Mouse (Mus musculus) embryonic facial prominence, embryonic 11.5 days (tissue): ENCODE results near the gene Smndc1. TPM values are rescaled to one million over a fixed set of nuclear protein-coding genes. Genes with fewer than 3 reads are reported as not detected.
A peak's percentile ranks its signal among the peaks of the same experiment; 100 is the strongest.
"Not testable (repeated sequence)": the region's sequence is repeated elsewhere in the genome, so short reads cannot be mapped to it uniquely, and the experiment has no call there.

Experiments used
- ATAC-seq: fragments of 200-750 bp; cut with Nextera tagmentation; replicated peaks from 2 replicates; pipeline ENCODE4 v1.8.0; 2017; ENCODE audit warnings: low read depth; ENCODE audit not compliant: insufficient number of reproducible peaks, low FRiP score, low TSS enrichment
- DNase-seq: peaks from one replicate; pipeline ENCODE4 v3.0.0-alpha.2; 2015; ENCODE audit warnings: low spot score
- H3K27ac ChIP-seq: fragments of 300-500 bp; sonication (generic); replicated peaks from 2 replicates; pipeline ENCODE4 v1.5.1; 2014; ENCODE audit warnings: mild to moderate bottlenecking, low read depth, low read length, control low read depth
- H3K27me3 ChIP-seq: fragments of 300-500 bp; sonication (generic); 2 replicates; pipeline ENCODE4 v1.6.1; 2014; ENCODE audit warnings: mild to moderate bottlenecking, low read length, moderate library complexity, mixed read lengths; ENCODE audit not compliant: control insufficient read depth, insufficient read depth
- H3K36me3 ChIP-seq: fragments of 300-500 bp; sonication (generic); replicated peaks from 2 replicates; pipeline ENCODE4 v1.6.1; 2014; ENCODE audit warnings: low read depth, mild to moderate bottlenecking, low read length, moderate library complexity, mixed read lengths; ENCODE audit not compliant: control insufficient read depth, insufficient read depth
- H3K4me1 ChIP-seq: fragments of 300-500 bp; sonication (generic); 2 replicates; pipeline ENCODE4 v1.6.1; 2014; ENCODE audit warnings: low read length, mixed read lengths; ENCODE audit not compliant: control insufficient read depth, insufficient read depth
- H3K4me2 ChIP-seq: fragments of 300-500 bp; sonication (generic); 2 replicates; pipeline ENCODE4 v1.6.1; 2014; ENCODE audit warnings: low read depth, mild to moderate bottlenecking, control low read depth, low read length, moderate library complexity
- H3K4me3 ChIP-seq: fragments of 300-500 bp; sonication (generic); 2 replicates; pipeline ENCODE4 v1.5.1; 2014; ENCODE audit warnings: low read depth, low read length, control low read depth
- H3K9ac ChIP-seq: fragments of 300-500 bp; sonication (generic); replicated peaks from 2 replicates; pipeline ENCODE4 v1.6.1; 2014; ENCODE audit warnings: mild to moderate bottlenecking, control low read depth, low read length
- H3K9me3 ChIP-seq: fragments of 300-500 bp; sonication (generic); replicated peaks from 2 replicates; pipeline ENCODE4 v1.6.1; 2016; ENCODE audit warnings: mild to moderate bottlenecking, low read length, inconsistent platforms, mixed read lengths; ENCODE audit not compliant: control insufficient read depth
- WGBS: fragments of 180-500 bp; shearing (Covaris S2); extraction: QIAGEN DNeasy Blood & Tissue Kit; methylation state at CpG from one replicate; pipeline ENCODE4 v1.1.7; 2014; 5-methylcytosine and 5-hydroxymethylcytosine counted together
- polyA plus RNA-seq: library from polyadenylated mRNA; unstranded; fragments of >200 nt; fragmentation: Nextera tagmentation; extraction: Ambion mirVana; gene quantifications from 2 replicates; pipeline ENCODE4 v1.2.1, GENCODE M21; 2014

The Smndc1 gene
- polyA plus RNA-seq, 1 experiment from 2014 or later = 57.3 TPM

DNA sequence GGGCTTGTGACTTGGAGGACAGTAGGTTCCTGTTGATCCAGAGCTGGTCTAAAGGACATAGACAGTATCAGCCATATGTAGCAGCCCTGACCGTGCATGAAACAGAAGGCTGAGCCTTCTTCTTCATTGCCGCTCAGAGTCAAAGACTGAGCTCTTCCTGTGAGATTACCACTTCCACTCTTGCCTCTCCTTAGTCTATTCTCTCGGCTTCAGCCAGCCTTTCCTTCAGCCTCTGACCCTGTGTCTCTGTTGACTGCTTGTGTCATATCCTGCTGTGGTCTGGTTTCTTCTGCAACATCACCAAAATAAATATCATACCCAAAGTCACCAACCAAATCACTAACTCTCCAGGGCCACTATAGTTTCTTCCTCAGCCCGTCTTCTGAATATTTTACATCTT is 8.8 kb upstream of the Smndc1 start:
- no peaks in the 10 kb centered on the region for H3K4me1 ChIP-seq
- DNase-seq (no peak), ATAC-seq (no peak)
- H3K4me3 ChIP-seq = no peak overlapping the region
- H3K9me3 ChIP-seq = no peaks in the 10 kb centered on the region
- H3K9ac ChIP-seq = no peak overlapping the region
- 78% methylated on average over 4 of the region's 4 CpGs for WGBS
- no peak overlapping the region for H3K27ac ChIP-seq
- no peaks in the 10 kb centered on the region for H3K27me3 ChIP-seq
- H3K36me3 ChIP-seq = no peaks in the 10 kb centered on the region
- no peak overlapping the region for H3K4me2 ChIP-seq

DNA sequence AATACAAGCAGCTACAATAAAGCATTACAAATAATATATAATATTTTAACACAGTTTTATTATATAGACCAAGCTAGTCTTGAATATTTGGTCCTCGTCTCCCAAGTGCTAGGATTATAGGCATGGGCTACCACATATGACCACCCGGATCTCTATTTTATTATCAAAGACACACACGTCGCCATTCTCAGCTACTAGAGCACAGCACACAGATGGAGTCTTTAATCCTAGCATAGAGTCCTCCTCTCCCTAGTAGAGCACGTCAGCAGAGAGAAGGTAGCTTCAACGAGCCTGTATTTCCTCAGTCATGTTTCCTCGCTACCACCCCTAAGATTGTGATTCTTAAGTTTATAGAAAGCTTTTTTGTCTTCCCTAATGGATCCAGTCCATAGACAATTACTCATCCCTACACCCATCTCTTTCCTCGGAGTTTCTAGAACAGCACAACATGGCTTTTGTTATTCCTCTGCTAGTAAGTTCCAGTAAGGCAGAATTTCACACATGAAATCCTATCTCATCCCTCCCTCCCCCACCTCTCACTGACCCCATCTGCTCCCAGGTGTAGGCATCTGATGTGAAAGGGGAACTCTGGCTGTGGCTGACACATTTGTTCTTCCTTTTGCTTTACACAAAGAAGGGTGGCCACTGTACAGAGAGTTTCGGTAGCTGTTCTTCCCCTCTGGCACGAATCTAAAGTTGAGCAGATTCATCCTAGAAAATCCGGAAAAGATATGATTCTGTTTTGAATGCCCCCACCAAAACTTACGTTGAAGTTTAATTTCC is 7.3 kb upstream of the Smndc1 start:
- Histone ChIP-seq H3K9ac (no peak overlapping the region), H3K36me3 (no peaks in the 10 kb centered on the region), H3K9me3 (no peaks in the 10 kb centered on the region), H3K4me1 (no peaks in the 10 kb centered on the region), H3K4me3 (no peak overlapping the region), H3K4me2 (no peak overlapping the region), H3K27me3 (no peaks in the 10 kb centered on the region), H3K27ac (no peak overlapping the region)
- 78% methylated on average over 12 of the region's 12 CpGs for WGBS
- DNase-seq = no peak
- ATAC-seq = no peak

DNA sequence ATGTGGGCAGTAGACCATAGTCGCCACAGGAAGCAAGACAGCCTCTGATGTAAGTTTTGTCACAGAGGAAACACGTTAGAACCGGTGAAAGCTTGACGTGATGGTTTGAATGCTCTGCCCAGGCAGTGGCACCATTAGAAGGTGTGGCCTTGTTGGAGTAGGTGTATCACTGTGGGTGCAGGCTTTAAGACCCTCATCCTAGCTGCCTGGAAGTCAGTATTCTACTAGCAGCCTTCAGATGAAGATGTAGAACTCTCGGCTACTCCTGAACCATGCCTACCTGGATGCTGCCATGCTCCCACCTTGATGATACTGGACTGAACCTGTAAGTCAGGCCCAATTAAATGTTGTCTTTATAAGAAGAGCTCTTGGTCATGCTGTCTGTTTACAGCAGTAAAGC is 5.4 kb upstream of the Smndc1 start:
- not testable (repeated sequence) for ATAC-seq, H3K4me1 ChIP-seq, H3K27ac ChIP-seq, H3K27me3 ChIP-seq, H3K9me3 ChIP-seq, H3K4me3 ChIP-seq, H3K9ac ChIP-seq, H3K4me2 ChIP-seq, DNase-seq, H3K36me3 ChIP-seq
- WGBS = 64% methylated on average over 5 of the region's 5 CpGs

DNA sequence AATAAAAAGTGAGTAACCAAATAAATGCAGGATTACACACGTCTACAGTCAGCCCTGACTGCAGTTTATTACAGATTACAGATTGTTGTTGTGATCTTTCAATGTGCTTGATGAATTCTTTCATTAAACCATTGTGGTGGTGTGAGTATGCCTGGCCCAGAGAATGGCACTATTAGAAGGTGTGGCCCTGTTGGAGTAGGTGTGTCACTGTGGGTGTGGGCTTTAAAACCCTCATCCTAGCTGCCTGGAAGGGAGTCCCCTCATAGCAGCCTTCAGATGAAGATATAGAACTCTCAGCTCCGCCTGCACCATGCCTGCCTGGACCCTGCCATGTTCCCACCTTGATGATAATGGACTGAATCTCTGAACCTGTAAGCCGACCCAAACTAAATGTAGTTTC is 4.6 kb upstream of the Smndc1 start:
- ATAC-seq, H3K36me3 ChIP-seq, H3K27ac ChIP-seq, H3K4me3 ChIP-seq, H3K4me2 ChIP-seq, H3K9ac ChIP-seq, DNase-seq, H3K9me3 ChIP-seq, H3K27me3 ChIP-seq, H3K4me1 ChIP-seq: not testable (repeated sequence)
- WGBS = 80% methylated on average over 3 of the region's 3 CpGs

DNA sequence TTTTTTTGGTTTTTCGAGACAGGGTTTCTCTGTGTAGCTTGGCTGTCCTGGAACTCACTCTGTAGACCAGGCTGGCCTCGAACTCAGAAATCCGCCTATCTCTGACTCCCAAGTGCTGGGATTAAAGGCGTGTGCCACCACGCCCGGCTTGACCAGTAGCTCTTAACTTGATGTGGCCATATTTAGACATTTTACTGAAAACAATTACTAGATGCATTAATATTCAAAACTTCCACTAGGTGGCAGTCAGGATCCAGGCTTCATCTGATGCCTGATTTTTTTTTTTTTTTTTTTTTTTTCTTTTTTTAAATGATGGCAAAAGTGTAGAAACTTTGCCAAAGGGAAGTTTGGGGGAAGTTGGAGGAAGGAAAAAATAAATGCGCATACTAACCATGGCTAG is 4.2 kb upstream of the Smndc1 start:
- H3K4me1 ChIP-seq = no peaks in the 10 kb centered on the region

DNA sequence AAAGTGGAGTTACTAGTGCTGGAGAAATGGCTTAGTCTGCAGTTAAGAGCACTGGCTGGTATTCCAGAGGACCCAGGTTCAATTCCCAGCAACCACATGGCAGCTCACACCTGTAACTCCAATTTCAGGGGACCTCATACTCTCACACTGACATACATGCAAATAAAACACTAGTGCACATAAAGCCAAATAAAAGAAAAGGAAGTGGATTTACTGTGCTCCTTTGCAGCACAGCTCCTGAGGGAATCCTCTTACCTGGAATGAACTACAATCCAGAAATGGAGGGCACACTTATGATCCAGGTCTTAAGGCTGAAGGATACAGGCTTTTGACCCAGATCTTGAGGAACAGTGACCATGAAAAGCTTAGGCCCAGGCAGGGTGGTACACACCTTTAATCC is 3.3 kb upstream of the Smndc1 start:
- Histone ChIP-seq H3K9ac (no peak overlapping the region), H3K36me3 (no peaks in the 10 kb centered on the region), H3K4me1 (no peaks in the 10 kb centered on the region; the same call in 1 of the 2 replicates), H3K4me2 (no peak overlapping the region), H3K27me3 (no peaks in the 10 kb centered on the region), H3K27ac (no peak overlapping the region), H3K9me3 (no peaks in the 10 kb centered on the region), H3K4me3 (no peak overlapping the region)
- no peak for DNase-seq
- ATAC-seq = no peak

More for the DNA sequence above, 4.2 kb upstream of the Smndc1 start:
- Histone ChIP-seq H3K27ac (no peak overlapping the region), H3K9me3 (no peaks in the 10 kb centered on the region), H3K36me3 (no peaks in the 10 kb centered on the region), H3K9ac (no peak overlapping the region), H3K4me3 (no peak overlapping the region), H3K4me2 (no peak overlapping the region), H3K27me3 (no peaks in the 10 kb centered on the region)
- ATAC-seq = no peak
- peak; percentile 81 for DNase-seq
- 21% methylated on average over 7 of the region's 7 CpGs for WGBS

DNA sequence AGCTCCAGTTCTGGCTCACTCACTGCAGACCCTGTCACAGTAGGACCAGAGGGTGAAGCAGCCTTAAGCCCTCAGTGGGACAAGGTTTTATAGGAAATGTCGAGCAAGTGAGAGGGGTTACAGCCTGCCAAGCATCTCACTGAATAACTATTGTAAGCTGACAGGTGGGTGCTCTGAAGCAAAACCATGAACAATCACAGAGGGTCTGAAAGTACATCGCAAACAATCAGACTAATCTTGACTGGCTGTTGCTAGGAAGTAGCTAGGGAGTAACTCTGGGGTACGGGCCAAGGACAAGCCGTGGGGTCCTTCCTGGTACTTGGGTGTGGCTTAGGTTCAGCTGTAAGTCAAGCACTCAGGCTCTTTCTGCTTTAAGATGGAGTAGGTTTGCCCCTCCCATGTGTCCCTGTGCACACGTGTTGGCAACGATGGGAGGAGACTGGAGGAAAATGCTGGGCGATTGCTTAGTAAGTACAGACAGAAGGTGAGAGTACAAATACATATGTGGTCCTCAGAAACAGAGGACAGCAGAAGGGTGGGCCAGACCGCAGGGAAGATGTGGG is 2.5 kb upstream of the Smndc1 start:
- 82% methylated on average over 8 of the region's 8 CpGs for WGBS
- no peak overlapping the region for H3K27ac ChIP-seq

DNA sequence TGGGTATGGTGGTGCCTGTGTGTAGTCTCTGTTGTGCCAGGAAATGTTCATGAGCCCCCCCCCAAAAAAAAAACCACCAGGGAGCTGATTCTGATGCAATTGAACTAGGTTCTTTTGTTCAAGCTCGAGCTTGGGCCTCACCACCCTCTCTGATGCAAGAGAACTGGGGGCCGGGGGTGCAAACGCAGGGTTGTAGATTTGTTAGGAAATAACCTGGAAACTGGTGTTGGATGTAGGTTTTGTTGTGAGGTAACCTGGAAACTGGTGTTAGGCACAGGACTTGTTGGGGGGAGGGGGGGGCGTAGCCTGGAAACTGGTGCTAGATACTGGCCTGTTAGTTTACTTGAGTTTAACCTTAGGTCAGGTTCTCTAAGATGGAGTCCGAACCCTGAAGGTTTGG is 1.4 kb upstream of the Smndc1 start:
- Histone ChIP-seq H3K4me2 (peak overlapping the region; percentile 40; the same call in 1 of the 2 replicates), H3K27ac (no peak overlapping the region), H3K4me1 (no peaks in the 10 kb centered on the region; the same call in 1 of the 2 replicates), H3K36me3 (peaks cover 6% of the 10 kb centered on the region), H3K9ac (no peak overlapping the region), H3K27me3 (no peaks in the 10 kb centered on the region), H3K9me3 (no peaks in the 10 kb centered on the region), H3K4me3 (peak overlapping the region; percentile 88)
- DNase-seq = no peak
- ATAC-seq = no peak
- 88% methylated on average over 5 of the region's 5 CpGs for WGBS

More for the DNA sequence above, 2.5 kb upstream of the Smndc1 start:
- no peak overlapping the region for H3K4me2 ChIP-seq
- H3K9me3 ChIP-seq = no peaks in the 10 kb centered on the region
- no peaks in the 10 kb centered on the region; the same call in 1 of the 2 replicates for H3K36me3 ChIP-seq
- DNase-seq (no peak), ATAC-seq (no peak)
- no peak overlapping the region for H3K9ac ChIP-seq
- no peaks in the 10 kb centered on the region for H3K27me3 ChIP-seq
- H3K4me3 ChIP-seq = no peak overlapping the region
- no peaks in the 10 kb centered on the region; the same call in 1 of the 2 replicates for H3K4me1 ChIP-seq
